Mouse (Mus musculus) NIH3T3 (cell line): ENCODE measurements around the gene Hdac7.

Source experiments
- DNase-seq: peaks from one replicate; pipeline ENCODE4 v3.0.0-alpha.2; 2012; ENCODE audit warnings: low read depth

The Hdac7 gene

GRCm38 (mm10) chr15:97788821-97789220 is 55.5 kb downstream of the Hdac7 start:
- DNase-seq, result no peak

- no peak for DNase-seq
Measured at GRCm38 (mm10) chr15:97787799-97788667, 56.3 kb downstream of the Hdac7 start.

- DNase-seq, result no peak
Measured at GRCm38 (mm10) chr15:97787148-97787798, 57.0 kb downstream of the Hdac7 start.

GRCm38 (mm10) chr15:97786412-97787112 is 57.7 kb downstream of the Hdac7 start:
- peak; percentile 86 for DNase-seq

GRCm38 (mm10) chr15:97785731-97786411 is 58.4 kb downstream of the Hdac7 start:
- peak; percentile 57 for DNase-seq

- DNase-seq, result peak; percentile 48
Measured at GRCm38 (mm10) chr15:97784561-97785161, 59.6 kb downstream of the Hdac7 start.

- DNase-seq, result peak; percentile 96
Measured at GRCm38 (mm10) chr15:97784092-97784559, 60.2 kb downstream of the Hdac7 start.

- DNase-seq, result peak; percentile 93
Measured at GRCm38 (mm10) chr15:97782749-97783105, 61.6 kb downstream of the Hdac7 start.

- peak; percentile 76 for DNase-seq
Measured at GRCm38 (mm10) chr15:97781961-97782748, 62.1 kb downstream of the Hdac7 start.

- DNase-seq, result no peak
Measured at GRCm38 (mm10) chr15:97780611-97781031, 63.7 kb downstream of the Hdac7 start.

- no peak for DNase-seq
Measured at GRCm38 (mm10) chr15:97779576-97779975, 64.7 kb downstream of the Hdac7 start.

- DNase-seq, result peak; percentile 59
Measured at GRCm38 (mm10) chr15:97778311-97779098, 65.8 kb downstream of the Hdac7 start, which contains the start of gene Slc48a1. Gene Slc48a1, plus strand, starts transcription at chr15:97778520.

- no peak for DNase-seq
Measured at GRCm38 (mm10) chr15:97776919-97777318, 67.4 kb downstream of the Hdac7 start.

- peak; percentile 81 for DNase-seq
Measured at GRCm38 (mm10) chr15:97776514-97776913, 67.8 kb downstream of the Hdac7 start.

- no peak for DNase-seq
Measured at GRCm38 (mm10) chr15:97773961-97774370, 70.3 kb downstream of the Hdac7 start.

- DNase-seq, result peak; percentile 94
Measured at GRCm38 (mm10) chr15:97773108-97773507, 71.2 kb downstream of the Hdac7 start.

GRCm38 (mm10) chr15:97770280-97770679 is 74.0 kb downstream of the Hdac7 start:
- no peak for DNase-seq

- DNase-seq, result no peak
Measured at GRCm38 (mm10) chr15:97768192-97768591, 76.1 kb downstream of the Hdac7 start.

- DNase-seq, result peak; percentile 91
Measured at GRCm38 (mm10) chr15:97767280-97768186, 76.8 kb downstream of the Hdac7 start, which contains the start of gene Rapgef3. Gene Rapgef3, minus strand, starts transcription at chr15:97767972.
